In genomic region chr5:21672812-21673635, GRCm38 (mm10) we compare ENCODE assay signal across 8 mouse cellular contexts. TPM values are rescaled to one million over a fixed set of nuclear protein-coding genes. Genes with fewer than 3 reads are reported as not detected.
DNase-seq lines count a peak whose midpoint lies in the region; ATAC-seq and TF ChIP-seq lines count a peak whose summit lies in the region.

No protein-coding gene starts in this region.

- peak; percentile 76 for DNase-seq in heart, adult 11 months
- no peak for DNase-seq in heart, postnatal 14 days
- no peak for DNase-seq in gastrocnemius, postnatal 14 days
- no peak for DNase-seq in cerebellum, adult 18-20 months

- WGBS in limb, embryonic 15.5 days: 43% methylated on average over 23 of the region's 23 CpGs
- WGBS in stomach, embryonic 14.5 days: 23% methylated on average over 23 of the region's 23 CpGs

- H3K4me2 ChIP-seq in limb, embryonic 15.5 days: 0 out of 2 replicates have a peak overlapping the region, but pooled peaks have one; percentile 26
- H3K4me2 ChIP-seq in stomach, embryonic 14.5 days (replicated peaks; ENCODE audit: low read depth, low read length): peak overlapping the region; percentile 37

- H3K9ac ChIP-seq in ES-Bruce4 (ENCODE audit: low read depth, poor library complexity, severe bottlenecking): peak overlapping the region; percentile 22
- no peak overlapping the region for H3K9ac ChIP-seq in limb, embryonic 15.5 days
- no peak overlapping the region for H3K9ac ChIP-seq in stomach, embryonic 14.5 days (replicated peaks; ENCODE audit: low read depth, low read length)

- ATAC-seq in erythroblast, adult 5-6 weeks (replicated peaks; ENCODE audit: low FRiP score, poor library complexity, severe bottlenecking): peak; percentile 75; the same call in 1 of the 2 replicates
- ATAC-seq in limb, embryonic 15.5 days (ENCODE audit: insufficient number of reproducible peaks, low FRiP score, low TSS enrichment, low read depth): no peak
- peak; percentile 86 for ATAC-seq in stomach, embryonic 14.5 days (ENCODE audit: insufficient number of reproducible peaks, insufficient read depth, low FRiP score, low read depth)

- TF ChIP-seq EP300 in ES-Bruce4 (IDR thresholded peaks at IDR 0.05; ENCODE audit: insufficient read depth, low read depth, low read length): peak; percentile 48; the same call in 1 of the 2 replicates

- no peak for TF ChIP-seq POLR2A in ES-Bruce4 (IDR thresholded peaks at IDR 0.05; ENCODE audit: insufficient read depth, low read length)

- intact Hi-C loops in heart, postnatal 14 days (cut with DNase I): no loop called here
- intact Hi-C loops in gastrocnemius, postnatal 14 days (cut with DNase I; ENCODE audit: low total_unique reads): loop anchor here (5.0 kb wide), 1 partner anchor 64 kb away; the partner anchor contains the start of gene Pmpcb

- H3K27ac ChIP-seq in ES-Bruce4 (ENCODE audit: insufficient read depth, low read length): peak overlapping the region; percentile 73
- no peak overlapping the region for H3K27ac ChIP-seq in limb, embryonic 15.5 days
- peak overlapping the region; percentile 21; the same call in 1 of the 2 replicates for H3K27ac ChIP-seq in stomach, embryonic 14.5 days (ENCODE audit: low read length)

- TF ChIP-seq CTCF in ES-Bruce4 (IDR thresholded peaks at IDR 0.05; ENCODE audit: low read depth, low read length): no peak

- no peaks in the 10 kb centered on the region for H3K9me3 ChIP-seq in ES-Bruce4 (replicated peaks; ENCODE audit: control insufficient read depth, insufficient read depth, low read length, poor library complexity, severe bottlenecking)
- no peaks in the 10 kb centered on the region for H3K9me3 ChIP-seq in limb, embryonic 15.5 days
- no peaks in the 10 kb centered on the region for H3K9me3 ChIP-seq in stomach, embryonic 14.5 days (ENCODE audit: control insufficient read depth, low read depth, low read length)

- H3K27me3 ChIP-seq in ES-Bruce4 (ENCODE audit: control insufficient read depth, insufficient read depth, low read length, poor library complexity, severe bottlenecking): no peaks in the 10 kb centered on the region
- H3K27me3 ChIP-seq in limb, embryonic 15.5 days: no peaks in the 10 kb centered on the region
- H3K27me3 ChIP-seq in stomach, embryonic 14.5 days (ENCODE audit: control insufficient read depth, insufficient read depth, low read length): no peaks in the 10 kb centered on the region

- no peaks in the 10 kb centered on the region for H3K36me3 ChIP-seq in ES-Bruce4 (ENCODE audit: control insufficient read depth, insufficient read depth, low read length, poor library complexity, severe bottlenecking)
- 0 out of 2 replicates have a peak, but pooled peaks cover 6% of the 10 kb centered on the region for H3K36me3 ChIP-seq in limb, embryonic 15.5 days
- H3K36me3 ChIP-seq in stomach, embryonic 14.5 days (ENCODE audit: control insufficient read depth, insufficient read depth, low read length): no peaks in the 10 kb centered on the region

- peak overlapping the region; percentile 43 for H3K4me3 ChIP-seq in ES-Bruce4 (ENCODE audit: low read depth, low read length)
- H3K4me3 ChIP-seq in limb, embryonic 15.5 days: peak overlapping the region; percentile 15; the same call in 1 of the 2 replicates
- peak overlapping the region; percentile 17; the same call in 1 of the 2 replicates for H3K4me3 ChIP-seq in stomach, embryonic 14.5 days (ENCODE audit: low read depth, low read length)

- H3K4me1 ChIP-seq in ES-Bruce4 (ENCODE audit: control insufficient read depth, insufficient read depth, low read length): peaks cover 3% of the 10 kb centered on the region
- peaks cover 3% of the 10 kb centered on the region; the same call in 1 of the 2 replicates for H3K4me1 ChIP-seq in limb, embryonic 15.5 days
- peaks cover 6% of the 10 kb centered on the region; the same call in 1 of the 2 replicates for H3K4me1 ChIP-seq in stomach, embryonic 14.5 days (ENCODE audit: control insufficient read depth, insufficient read depth, low read length)

RNA-seq across cellular contexts. Expression of gene Armc10, which starts 27.4 kb away (rescaled TPM):
- 10 to 100 TPM in 1 of 2 experiments, 1 to 10 TPM in 1; 9.9 to 10.1 TPM for total RNA-seq in heart, postnatal 14 days (2021)
- 74.3 and 74.7 TPM in 2 replicates for polyA plus RNA-seq in ES-Bruce4 (2011; ENCODE audit: insufficient read depth, insufficient read length, low read depth, missing spikeins)
- total RNA-seq in erythroblast, adult 5-6 weeks (2015; ENCODE audit: low replicate concordance): 11.0 and 16.7 TPM in 2 replicates
- 4.6 and 5.1 TPM in 2 replicates for total RNA-seq in erythroblast, adult 5-6 weeks (2017; ENCODE audit: low replicate concordance)
- 27.5 and 35.7 TPM in 2 replicates for polyA plus RNA-seq in limb, embryonic 15.5 days (2015; fragmentation: Nextera tagmentation; extraction: Ambion mirVana)
- polyA plus RNA-seq in stomach, embryonic 14.5 days (2014; fragmentation: Nextera tagmentation; extraction: Ambion mirVana): 57.5 and 59.2 TPM in 2 replicates
- 1 to 10 TPM; 6.2 to 6.8 TPM for total RNA-seq in gastrocnemius, postnatal 14 days (2021)

RNA-seq across cellular contexts. Expression of gene Fbxl13, which starts 27.6 kb away (rescaled TPM):
- under 1 TPM; 0.14 to 0.15 TPM for total RNA-seq in heart, postnatal 14 days (2021)
- not detected in 2 replicates for polyA plus RNA-seq in ES-Bruce4 (2011; ENCODE audit: insufficient read depth, insufficient read length, low read depth, missing spikeins)
- not detected in 2 replicates for total RNA-seq in erythroblast, adult 5-6 weeks (2015; ENCODE audit: low replicate concordance)
- not detected in 2 replicates for total RNA-seq in erythroblast, adult 5-6 weeks (2017; ENCODE audit: low replicate concordance)
- polyA plus RNA-seq in limb, embryonic 15.5 days (2015; fragmentation: Nextera tagmentation; extraction: Ambion mirVana): 0.27 TPM in 1 of 2 replicates, not detected in the other
- polyA plus RNA-seq in stomach, embryonic 14.5 days (2014; fragmentation: Nextera tagmentation; extraction: Ambion mirVana): 0.29 TPM in 2 replicates
- under 1 TPM; 0.16 to 0.22 TPM for total RNA-seq in gastrocnemius, postnatal 14 days (2021)

RNA-seq across cellular contexts. Expression of gene Napepld, which starts 28.2 kb away (rescaled TPM):
- total RNA-seq in heart, postnatal 14 days (2021): 1 to 10 TPM; 4.0 to 4.3 TPM
- 6.4 and 7.0 TPM in 2 replicates for polyA plus RNA-seq in ES-Bruce4 (2011; ENCODE audit: insufficient read depth, insufficient read length, low read depth, missing spikeins)
- total RNA-seq in erythroblast, adult 5-6 weeks (2015; ENCODE audit: low replicate concordance): 0.19 and 0.63 TPM in 2 replicates
- 0.60 and 2.0 TPM in 2 replicates for total RNA-seq in erythroblast, adult 5-6 weeks (2017; ENCODE audit: low replicate concordance)
- polyA plus RNA-seq in limb, embryonic 15.5 days (2015; fragmentation: Nextera tagmentation; extraction: Ambion mirVana): 1.8 and 2.0 TPM in 2 replicates
- 3.4 and 3.7 TPM in 2 replicates for polyA plus RNA-seq in stomach, embryonic 14.5 days (2014; fragmentation: Nextera tagmentation; extraction: Ambion mirVana)
- total RNA-seq in gastrocnemius, postnatal 14 days (2021): 1 to 10 TPM; 8.6 to 9.5 TPM
